ENCODE assay signal across 1 mouse cellular context in the genomic region with DNA sequence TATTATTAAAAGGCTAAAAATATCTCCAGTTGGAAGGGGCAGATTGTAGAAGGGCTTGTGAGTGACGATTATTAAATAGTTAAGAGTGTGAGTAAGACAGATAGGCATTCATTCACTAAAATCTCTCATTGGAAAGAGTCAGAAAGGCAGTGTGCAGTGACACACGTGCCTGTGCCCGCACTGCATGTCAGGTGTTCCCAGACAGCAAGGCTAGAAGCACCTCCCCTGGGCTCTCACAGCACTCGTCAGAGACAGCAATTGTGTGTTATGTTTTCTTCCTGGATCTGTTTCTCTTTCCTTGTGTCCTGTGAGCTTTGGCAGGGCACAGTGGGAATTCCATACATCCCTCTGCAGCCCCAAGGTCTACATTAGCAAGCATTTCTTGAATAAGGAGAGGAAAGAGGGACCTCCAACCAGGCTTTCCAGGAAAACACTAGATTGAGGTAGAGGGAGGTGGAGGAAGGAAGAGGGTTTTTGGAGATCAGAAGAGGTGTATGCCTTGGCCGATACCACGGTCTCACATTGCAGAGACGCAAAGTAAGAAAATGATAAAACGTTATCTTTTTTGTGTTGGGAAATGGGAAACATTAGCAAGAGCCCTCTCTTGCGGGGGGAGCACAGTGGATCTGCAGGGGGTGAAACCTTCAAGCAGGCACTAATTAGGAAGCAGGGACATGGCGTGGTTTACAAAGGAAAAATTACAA.
A peak's percentile ranks its signal among the peaks of the same experiment; 100 is the strongest.
TF ChIP-seq lines count a peak whose summit lies in the region.

No protein-coding gene starts in this region.

TF ChIP-seq in MEL, 35 proteins besides CTCF, POLR2A, EP300 and RAD21 (continued from another document):
- TF ChIP-seq JUND (IDR thresholded peaks at IDR 0.05; ENCODE audit: low read depth, low read length) (no peak), MEF2A (IDR thresholded peaks at IDR 0.05; ENCODE audit: extremely low read depth, insufficient replicate concordance, low read depth, low read length, poor library complexity, severe bottlenecking) (no peak), ZNF384 (IDR thresholded peaks at IDR 0.05; ENCODE audit: low read depth, low read length) (no peak), ELF1 (IDR thresholded peaks at IDR 0.05; ENCODE audit: low read depth, low read length) (0 out of 2 replicates have a peak, but pooled peaks have one; percentile 23), TCF12 (IDR thresholded peaks at IDR 0.05; ENCODE audit: low read depth, low read length) (peak; percentile 77), POLR2AphosphoS5 (IDR thresholded peaks at IDR 0.05; ENCODE audit: borderline replicate concordance, low read depth, low read length) (no peak), TBP (IDR thresholded peaks at IDR 0.05; ENCODE audit: low read depth, low read length) (0 out of 2 replicates have a peak, but pooled peaks have one; percentile 34), MAFK (IDR thresholded peaks at IDR 0.05; ENCODE audit: borderline replicate concordance, low read depth, low read length) (no peak), GABPA (IDR thresholded peaks at IDR 0.05; ENCODE audit: low read depth, low read length) (no peak), MXI1 (IDR thresholded peaks at IDR 0.05; ENCODE audit: low read depth, low read length) (peak; percentile 74), POLR2AphosphoS2 (IDR thresholded peaks at IDR 0.05; ENCODE audit: low read length) (no peak), NELFE (IDR thresholded peaks at IDR 0.05; ENCODE audit: low read depth, low read length) (0 out of 2 replicates have a peak, but pooled peaks have one; percentile 30), GATA1 (IDR thresholded peaks at IDR 0.05; ENCODE audit: low read depth, low read length) (peak; percentile 82), CHD1 (IDR thresholded peaks at IDR 0.05; ENCODE audit: low read depth, low read length) (no peak; the same call in 1 of the 2 replicates), USF1 (IDR thresholded peaks at IDR 0.05; ENCODE audit: low read depth, low read length) (peak; percentile 58; the same call in 1 of the 2 replicates), MAX (IDR thresholded peaks at IDR 0.05; ENCODE audit: low read length) (peak; percentile 72), SIN3A (IDR thresholded peaks at IDR 0.05; ENCODE audit: low read length) (peak; percentile 34), MAZ (IDR thresholded peaks at IDR 0.05; ENCODE audit: low read depth, low read length) (peak; percentile 75), ZKSCAN1 (IDR thresholded peaks at IDR 0.05; ENCODE audit: low read depth, low read length) (0 out of 2 replicates have a peak, but pooled peaks have one; percentile 8)
